Mouse (Mus musculus) stomach, adult 2 months (tissue): ENCODE results near the gene Ints12. TPM values are rescaled to one million over a fixed set of nuclear protein-coding genes. Genes with fewer than 3 reads are reported as not detected.

Experiments
- polyA plus RNA-seq: library from polyadenylated mRNA; depleted of rRNA; stranded (reverse); fragments of >200 nt; gene quantifications from 2 replicates; pipeline ENCODE4 v1.2.3, GENCODE M21; 2012; rRNA removed

Gene Ints12
- polyA plus RNA-seq = 0.59 and 1.2 TPM in 2 replicates

GRCm38 (mm10) chr3:133091664-133092273 is at the start of gene Ints12, which contains the start of gene Gstcd:
Ints12 (plus strand) TSS chr3:133091840.
Gstcd (minus strand) TSS chr3:133092033.

Other genes starting within 250 kb of the Ints12 start
- 7.6 and 11.4 TPM in 2 replicates for gene Npnt, start 141.5 kb upstream of the Ints12 start, polyA plus RNA-seq
- gene Gstcd, start 193 bp downstream of the Ints12 start, polyA plus RNA-seq = 0.65 and 1.1 TPM in 2 replicates
- 0.01 and 0.11 TPM in 2 replicates for gene Arhgef38, start 143.1 kb downstream of the Ints12 start, polyA plus RNA-seq
- gene Ppa2, start 218.3 kb downstream of the Ints12 start, polyA plus RNA-seq = 52.9 and 91.6 TPM in 2 replicates